Mouse (Mus musculus): ENCODE results near the gene Rps28.
"Not testable (repeated sequence)": the region's sequence is repeated elsewhere in the genome, so short reads cannot be mapped to it uniquely, and the experiment has no call there.

Rps28 gene

DNA sequence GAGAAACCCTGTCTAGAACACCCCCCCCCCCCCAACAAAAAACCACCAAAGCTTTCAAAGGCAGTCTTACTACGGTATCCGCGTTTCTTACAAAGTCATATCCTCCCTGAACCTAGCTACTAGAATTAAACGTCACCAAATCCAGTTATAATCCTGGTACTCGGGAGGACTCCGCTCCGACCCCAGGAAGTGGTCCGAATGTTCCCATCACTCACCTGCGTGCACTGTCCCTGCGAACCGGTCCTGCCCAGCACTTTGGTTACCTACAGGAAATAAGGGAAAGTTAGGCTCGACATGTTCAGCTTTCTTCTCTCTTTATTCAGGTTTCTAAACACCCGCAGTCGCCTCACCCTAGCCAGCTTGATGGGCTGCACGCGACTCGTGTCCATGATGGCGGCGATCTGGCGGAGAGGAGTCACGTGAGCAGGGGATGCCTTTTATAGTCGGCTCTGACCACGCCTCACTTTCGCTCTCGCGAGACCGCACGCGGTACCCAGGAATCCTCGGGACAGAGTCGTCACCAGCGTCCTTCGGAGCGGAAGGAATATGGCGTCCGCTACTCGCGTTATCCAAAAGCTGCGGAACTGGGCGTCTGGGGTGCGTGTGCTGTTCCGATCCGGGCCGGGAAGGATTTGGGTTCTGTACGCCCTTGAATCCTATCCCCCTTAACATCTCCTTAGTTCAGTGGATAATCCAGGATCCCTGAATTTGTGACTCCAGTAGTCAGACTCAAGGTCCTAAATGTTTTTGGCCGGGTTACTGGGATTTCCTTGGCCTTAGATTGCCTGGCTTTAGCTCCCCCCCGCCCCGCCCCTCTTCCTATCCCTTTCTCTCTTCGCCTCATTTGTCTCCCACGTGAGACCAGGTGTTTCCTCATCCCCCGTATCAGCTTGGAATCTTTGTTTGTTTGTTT, at the start of gene Rps28, which contains the start of gene Ndufa7:
Gene Rps28 (minus strand): TSS at position 479 of the 913 bp plus-strand sequence.
Gene Ndufa7 (plus strand): TSS at position 489 of the 913 bp plus-strand sequence.
- CTCF ChIA-PET: interaction anchor here (0.7 kb wide), 1 partner anchor 22 kb away, joined by 8 read pairs; no protein-coding TSS in a partner anchor

- CTCF ChIA-PET: not testable (repeated sequence)
Observed at GRCm38 (mm10) chr17:33873537-33873936, 49.2 kb upstream of the Rps28 start, which contains the start of gene Gm7029. Gene Gm7029, plus strand, starts transcription at chr17:33873837.

GRCm38 (mm10) chr17:33865330-33866030, 41.1 kb upstream of the Rps28 start:
- CTCF ChIA-PET: interaction anchor here (0.5 to 0.6 kb wide), 3 partner anchors 211 to 1578 kb away, joined by 3 to 5 read pairs (median 4); no protein-coding TSS in a partner anchor

- CTCF ChIA-PET: no interaction called here
Observed at GRCm38 (mm10) chr17:33857816-33858215, 33.5 kb upstream of the Rps28 start.

DNA sequence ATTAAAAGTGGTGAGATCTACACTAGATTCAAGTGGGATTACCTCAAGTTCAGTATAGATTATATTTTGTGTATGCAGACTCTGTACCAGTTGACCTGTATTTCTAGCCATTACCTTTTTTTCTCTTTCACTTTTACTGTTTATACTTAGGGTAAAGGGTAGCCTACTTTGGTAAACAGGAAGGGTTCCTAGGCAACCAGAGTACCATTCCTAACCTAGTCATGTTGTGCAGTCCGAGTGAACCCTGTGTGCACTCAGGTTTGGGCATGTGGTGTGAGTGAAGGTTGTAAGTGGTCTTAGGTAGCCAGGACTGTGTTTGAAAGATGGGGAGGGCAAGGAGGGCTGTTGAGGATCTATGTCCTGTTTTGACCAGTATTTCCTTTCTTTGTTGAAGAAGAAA, 27.0 kb upstream of the Rps28 start:
- CTCF ChIA-PET: interaction anchor here (0.6 kb wide), 1 partner anchor 15 kb away, joined by 6 read pairs; no protein-coding TSS in a partner anchor

DNA sequence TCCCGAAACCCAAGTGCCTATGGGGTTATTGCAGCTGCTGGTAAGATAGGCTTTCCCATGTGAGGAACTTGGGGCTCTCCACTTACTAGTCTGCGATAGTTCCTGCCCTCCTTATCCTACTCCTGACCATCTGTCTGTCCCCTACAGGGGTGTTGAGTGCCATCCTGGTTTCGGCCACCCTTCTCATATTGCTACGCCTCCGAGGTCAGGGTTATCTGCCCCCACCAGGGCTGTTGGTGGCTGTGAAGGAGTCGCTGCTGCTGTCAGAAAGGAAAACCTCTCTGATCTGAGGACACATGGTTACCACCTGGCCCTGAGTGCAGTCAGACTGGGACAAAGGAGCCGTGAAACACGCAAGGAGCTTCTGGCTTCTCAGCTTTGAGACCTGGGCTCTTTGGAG, 23.8 kb upstream of the Rps28 start:
- CTCF ChIA-PET: no interaction called here

GRCm38 (mm10) chr17:33844196-33844595, 19.8 kb upstream of the Rps28 start:
- CTCF ChIA-PET: no interaction called here

- CTCF ChIA-PET: no interaction called here
Observed at GRCm38 (mm10) chr17:33842966-33843795, 18.8 kb upstream of the Rps28 start, which contains the start of gene Cd320. Gene Cd320, plus strand, starts transcription at chr17:33843091.

- CTCF ChIA-PET: no interaction called here
Observed at GRCm38 (mm10) chr17:33829561-33829960, 5.2 kb upstream of the Rps28 start.

GRCm38 (mm10) chr17:33828892-33829291, 4.5 kb upstream of the Rps28 start:
- CTCF ChIA-PET: interaction anchor here (0.6 kb wide), 1 partner anchor 37 kb away, joined by 3 read pairs; no protein-coding TSS in a partner anchor

DNA sequence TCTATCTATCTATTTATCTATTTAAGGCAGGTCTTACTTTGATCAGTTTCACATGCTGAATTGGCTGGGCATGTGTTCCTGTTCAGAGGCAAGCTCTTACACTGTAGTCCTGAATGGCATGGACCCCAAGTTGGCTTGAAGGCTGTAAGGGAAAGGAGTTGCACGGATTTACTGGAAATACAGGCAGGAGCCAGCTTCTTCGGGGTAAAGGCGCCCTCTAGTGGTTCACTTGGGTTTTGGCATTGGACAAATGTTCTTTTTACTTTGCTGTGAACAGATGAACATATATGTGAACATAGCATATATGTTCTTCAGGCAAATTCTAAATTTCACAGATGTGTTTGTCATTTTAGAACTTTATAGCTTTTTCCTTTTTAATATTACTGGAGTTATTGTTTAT, 2.5 kb upstream of the Rps28 start:
- CTCF ChIA-PET: no interaction called here

GRCm38 (mm10) chr17:33825462-33825861, 1.1 kb upstream of the Rps28 start:
- CTCF ChIA-PET: interaction anchor here (0.7 kb wide), 1 partner anchor 23 kb away, joined by 8 read pairs; no protein-coding TSS in a partner anchor

DNA sequence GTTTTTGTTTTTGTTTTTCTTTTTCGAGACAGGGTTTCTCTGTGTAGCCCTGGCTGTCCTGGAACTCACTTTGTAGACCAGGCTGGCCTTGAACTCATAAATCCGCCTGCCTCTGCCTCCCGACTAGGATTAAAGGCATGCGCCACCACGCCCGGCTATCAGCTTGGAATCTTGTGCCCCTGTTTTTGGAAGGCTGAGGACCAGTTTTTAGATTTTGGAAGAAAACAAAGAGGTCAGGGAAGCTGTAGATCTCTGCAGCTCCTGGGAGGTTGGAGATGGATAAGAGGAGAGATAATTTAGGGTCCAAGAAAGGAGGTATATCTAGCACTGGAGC, 602 bp upstream of the Rps28 start:
- CTCF ChIA-PET: interaction anchor here (0.7 kb wide), 1 partner anchor 23 kb away, joined by 8 read pairs; no protein-coding TSS in a partner anchor

DNA sequence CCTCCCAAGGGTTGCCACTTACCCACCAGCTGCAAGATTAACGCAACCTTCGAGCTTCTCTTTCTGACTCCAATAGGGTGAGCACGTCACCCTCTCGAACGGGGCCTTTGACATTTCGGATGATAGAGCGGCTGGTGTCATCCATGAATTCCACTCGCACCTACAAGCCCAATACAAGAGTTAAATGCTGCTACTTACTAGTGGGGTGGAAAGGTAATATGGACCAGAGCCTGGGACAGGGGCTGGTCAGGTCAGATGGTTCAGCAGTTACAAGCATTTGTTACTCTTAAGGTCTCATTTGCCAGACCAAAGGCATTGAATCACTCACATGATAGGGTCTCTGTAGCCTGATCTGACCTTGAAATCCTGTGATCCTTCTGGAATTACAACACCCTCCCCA, 1.2 kb downstream of the Rps28 start:
- CTCF ChIA-PET: interaction anchor here (0.6 kb wide), 1 partner anchor 10 kb away, joined by 5 read pairs; no protein-coding TSS in a partner anchor

GRCm38 (mm10) chr17:33822436-33822959, 1.9 kb downstream of the Rps28 start:
- CTCF ChIA-PET: interaction anchor here (0.6 kb wide), 1 partner anchor 11 kb away, joined by 5 read pairs; no protein-coding TSS in a partner anchor

- CTCF ChIA-PET: no interaction called here
Observed at GRCm38 (mm10) chr17:33817969-33818643, 6.3 kb downstream of the Rps28 start.

DNA sequence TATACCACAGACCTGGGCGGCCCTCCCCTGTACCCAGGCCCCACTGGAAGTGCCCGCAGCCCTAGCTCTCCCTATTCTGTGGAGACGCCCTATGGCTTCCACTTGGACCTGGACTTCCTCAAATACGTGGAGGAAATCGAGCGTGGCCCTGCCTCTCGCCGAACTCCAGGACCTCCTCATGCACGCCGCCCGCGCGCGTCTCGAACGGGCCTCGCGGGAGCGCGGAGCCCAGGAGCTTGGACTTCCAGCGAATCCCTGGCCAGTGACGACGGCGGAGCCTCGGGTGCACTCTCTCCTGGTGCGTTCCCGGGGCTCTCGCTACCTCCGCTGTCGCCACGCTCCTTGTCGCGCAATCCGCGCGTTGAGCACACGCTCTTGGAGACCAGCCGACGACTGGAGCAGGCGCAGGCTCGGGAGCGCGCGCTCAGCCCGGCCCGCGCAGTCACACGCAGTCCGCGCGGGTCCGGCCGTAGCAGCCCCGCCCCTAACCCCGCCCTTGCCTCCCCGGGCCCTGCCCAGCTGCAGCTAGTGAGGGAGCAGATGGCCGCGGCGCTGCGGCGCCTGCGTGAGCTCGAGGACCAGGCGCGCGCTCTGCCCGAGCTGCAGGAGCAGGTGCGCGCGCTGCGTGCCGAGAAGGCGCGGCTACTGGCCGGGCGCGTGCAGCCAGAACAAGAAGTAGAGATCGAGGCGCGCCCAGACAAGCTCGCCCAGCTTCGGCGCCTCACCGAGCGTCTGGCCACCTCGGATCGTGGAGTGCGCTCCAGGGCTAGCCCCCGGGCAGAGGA, 7.0 kb downstream of the Rps28 start:
- CTCF ChIA-PET: interaction anchor here (0.6 kb wide), 1 partner anchor 879 kb away, joined by 16 read pairs; no protein-coding TSS in a partner anchor

DNA sequence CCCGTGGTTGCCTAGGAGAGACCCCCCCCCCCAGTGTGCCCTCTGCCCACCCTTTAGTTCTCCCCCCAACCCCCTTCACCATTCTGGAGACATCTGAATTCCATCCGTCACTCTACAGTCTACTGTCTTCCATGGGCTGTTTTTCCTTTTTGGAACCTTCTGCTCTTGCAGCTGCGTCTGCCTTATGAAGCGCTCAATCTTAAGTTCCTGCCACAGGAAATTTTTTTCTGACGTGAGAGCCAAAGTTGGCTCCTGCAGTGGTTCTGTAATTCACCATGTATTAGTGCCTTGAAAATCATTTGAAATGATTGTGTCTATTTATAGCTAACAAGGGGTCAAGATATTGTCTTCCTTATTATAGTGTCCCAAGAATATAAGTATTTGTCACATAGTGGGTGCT, 7.8 kb downstream of the Rps28 start:
- CTCF ChIA-PET: no interaction called here

GRCm38 (mm10) chr17:33815399-33815798, 9.0 kb downstream of the Rps28 start:
- CTCF ChIA-PET: interaction anchor here (0.7 kb wide), 1 partner anchor 470 kb away, joined by 3 read pairs; no protein-coding TSS in a partner anchor
